Mouse (Mus musculus) testis, adult 2 months (tissue): ENCODE measurements around the gene Ecm2.

ENCODE experiments used
- CTCF ChIP-seq: fragments of 200-500 bp; IDR thresholded peaks from 2 replicates; pipeline ENCODE4 v1.5.1; 2012; ENCODE audit warnings: low read depth, mild to moderate bottlenecking, inconsistent platforms, low read length, moderate library complexity; ENCODE audit not compliant: control insufficient read depth, insufficient read depth, insufficient replicate concordance
- POLR2A ChIP-seq: fragments of 200-500 bp; IDR thresholded peaks from 2 replicates; pipeline ENCODE4 v1.6.1; 2012; ENCODE audit warnings: low read depth, mild to moderate bottlenecking, inconsistent platforms, low read length, moderate library complexity; ENCODE audit not compliant: control insufficient read depth

DNA sequence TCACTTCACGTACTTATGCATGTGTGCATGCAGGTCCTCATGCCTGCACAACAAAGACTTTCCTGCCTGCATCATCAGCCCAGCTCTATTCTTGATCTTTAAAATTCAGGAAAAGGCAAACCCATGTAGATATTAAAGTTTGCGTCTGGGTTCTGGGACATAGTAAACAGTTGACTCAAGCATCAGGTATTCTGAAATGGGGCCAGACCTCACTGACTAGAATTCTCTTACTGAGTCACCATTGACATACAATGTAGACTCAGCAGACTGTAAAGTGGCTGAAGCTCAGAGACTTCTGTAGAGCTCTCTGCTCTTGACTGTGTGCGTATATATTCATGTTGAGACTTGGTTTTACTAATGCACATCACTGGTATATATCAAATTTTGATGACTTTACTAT is 45.0 kb downstream of the Ecm2 start:
- TF ChIP-seq CTCF = no peak
- TF ChIP-seq POLR2A = no peak
